Mouse (Mus musculus) frontal cortex, postnatal 25 days (tissue): ENCODE measurements around the gene Lcorl.
"Not testable (repeated sequence)": the region's sequence is repeated elsewhere in the genome, so short reads cannot be mapped to it uniquely, and the experiment has no call there.

Experiments
- DNase-seq, 2 experiments: peaks; one replicate each; pipeline ENCODE4 v3.0.0; 2022; ENCODE audit warnings: low spot score in 2 of 2

The Lcorl gene

DNA sequence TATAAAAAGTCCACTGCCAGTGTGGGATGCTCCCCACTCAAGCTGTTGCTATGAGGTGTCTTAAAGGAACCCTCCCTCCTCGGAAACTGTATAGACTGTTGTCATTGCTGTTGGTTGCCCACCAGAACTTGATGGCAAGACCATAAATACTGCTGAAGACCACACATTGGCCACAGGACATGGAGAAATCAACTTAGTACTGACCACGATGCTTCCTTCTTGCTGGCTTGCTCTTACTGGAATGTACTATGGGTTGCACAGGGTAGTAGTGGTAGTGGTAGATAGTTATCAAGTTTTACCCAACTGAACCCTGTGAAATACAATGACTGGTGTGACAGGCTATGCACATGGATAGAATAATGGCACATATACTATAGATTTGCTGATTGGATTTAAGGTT is 150.6 kb downstream of the Lcorl start:
- DNase-seq = no peak

GRCm38 (mm10) chr5:45691678-45692077 is 165.7 kb downstream of the Lcorl start:
- no peak for DNase-seq

GRCm38 (mm10) chr5:45690802-45691201 is 166.6 kb downstream of the Lcorl start:
- DNase-seq = no peak

DNA sequence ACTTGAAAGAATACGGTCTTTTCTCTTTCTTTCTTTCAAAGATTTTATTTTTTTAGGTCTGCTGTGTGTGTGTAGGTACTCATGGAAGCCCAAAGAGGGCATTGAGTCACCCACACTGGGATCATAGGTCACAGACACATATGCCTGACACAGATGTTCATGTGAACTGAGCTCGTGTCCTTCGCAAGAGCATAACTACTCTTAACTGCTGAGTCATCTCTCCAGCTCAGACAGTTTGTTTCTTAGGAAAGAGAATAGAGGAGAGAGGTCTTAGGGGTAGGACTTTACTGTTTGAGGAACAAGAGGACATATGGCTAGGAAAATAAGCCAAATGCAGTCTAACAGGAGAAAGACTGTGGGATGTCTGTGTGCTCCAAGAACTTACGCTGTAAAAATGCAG is 168.3 kb downstream of the Lcorl start:
- DNase-seq = no peak

- no peak for DNase-seq
Measured at GRCm38 (mm10) chr5:45686223-45686622, 171.2 kb downstream of the Lcorl start.

DNA sequence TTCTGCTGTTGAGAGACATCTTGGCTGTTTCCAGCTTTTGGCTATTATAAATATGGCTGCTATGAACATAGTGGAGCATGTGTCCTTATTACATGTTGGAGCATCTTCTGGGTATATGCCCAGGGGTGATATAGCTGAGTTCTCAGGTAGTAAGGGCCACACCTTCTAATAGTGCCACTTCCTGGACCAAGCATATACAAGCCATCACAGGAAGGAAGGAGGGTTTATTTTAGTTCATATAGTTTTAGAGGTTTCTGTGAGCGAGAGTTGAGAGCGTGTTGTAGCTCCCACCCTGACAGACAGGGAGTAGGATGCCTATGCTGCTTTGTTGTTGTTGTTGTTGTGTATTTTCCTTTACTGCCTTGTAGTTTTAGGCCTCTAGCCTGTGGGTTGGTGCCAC is 172.2 kb downstream of the Lcorl start:
- DNase-seq = no peak

- DNase-seq = no peak
Measured at GRCm38 (mm10) chr5:45683388-45683787, 174.0 kb downstream of the Lcorl start.

DNA sequence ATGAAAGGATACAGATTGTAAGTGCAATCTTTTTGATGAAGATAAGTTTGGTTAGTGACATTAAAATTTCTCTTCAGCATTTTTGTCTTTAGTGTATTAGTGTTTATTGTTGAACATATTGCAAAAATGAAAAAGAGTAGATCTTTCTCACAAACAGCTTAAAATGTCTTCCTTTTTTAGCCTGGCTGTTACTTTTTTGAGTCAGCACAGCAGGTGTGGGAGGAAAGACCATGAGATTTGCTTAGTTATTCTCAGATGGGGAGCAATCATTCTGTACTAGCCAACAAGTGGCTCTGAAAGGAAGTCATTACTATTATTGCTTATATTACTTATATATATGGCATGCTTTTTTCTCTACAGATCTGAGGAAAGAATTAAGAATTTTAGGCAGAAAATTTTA is 177.5 kb downstream of the Lcorl start:
- no peak for DNase-seq

DNA sequence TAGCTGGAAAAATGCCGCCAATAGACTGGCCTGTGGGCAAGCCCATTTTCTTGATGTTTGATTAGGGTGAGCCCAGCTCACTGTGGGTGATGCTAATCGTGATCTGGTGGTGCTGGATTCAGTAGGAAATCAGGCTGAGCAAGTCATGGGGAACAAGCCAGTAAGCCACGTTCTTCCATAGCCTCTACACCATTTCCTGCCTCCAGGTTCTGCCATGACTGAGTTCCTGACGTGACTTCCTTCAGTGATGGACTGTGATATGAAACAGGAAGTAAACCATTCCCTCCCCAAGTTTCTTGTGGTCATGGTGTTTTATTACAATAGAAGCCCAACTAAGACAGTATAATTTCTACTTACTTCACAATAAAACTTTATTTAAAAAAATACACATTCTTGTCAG is 179.8 kb downstream of the Lcorl start:
- no peak for DNase-seq

GRCm38 (mm10) chr5:45675032-45675431 is 182.4 kb downstream of the Lcorl start:
- no peak for DNase-seq

DNA sequence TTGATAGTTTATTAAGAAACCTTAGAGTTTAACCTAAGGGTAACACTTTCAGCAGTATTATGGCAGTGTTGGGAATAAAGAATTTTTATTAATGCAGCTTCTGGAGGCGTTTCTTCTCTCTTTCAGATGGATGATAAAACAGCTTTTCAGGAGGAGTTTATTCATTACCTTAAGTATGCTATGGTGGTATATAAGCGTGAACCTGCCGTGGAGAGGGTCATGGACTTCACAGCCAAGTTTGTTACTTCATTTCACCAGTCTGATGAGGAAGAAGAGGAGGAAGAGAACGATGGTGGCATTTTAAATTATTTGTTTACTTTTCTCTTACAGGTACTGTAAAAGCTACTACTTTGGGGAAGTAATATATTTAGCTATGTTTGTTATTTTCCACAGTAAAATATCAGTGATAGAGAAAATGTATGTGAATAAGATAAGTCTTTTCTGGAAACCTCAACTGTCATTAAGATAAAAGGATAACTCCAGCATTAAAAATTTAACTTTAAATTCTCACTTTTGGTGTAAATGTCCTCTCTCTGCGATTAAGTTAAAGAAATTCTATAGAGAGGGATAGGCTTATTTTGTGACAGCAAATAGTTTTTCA is 186.4 kb downstream of the Lcorl start:
- DNase-seq = no peak

GRCm38 (mm10) chr5:45670280-45670670 is 187.1 kb downstream of the Lcorl start:
- no peak for DNase-seq

GRCm38 (mm10) chr5:45669598-45670279 is 187.7 kb downstream of the Lcorl start, which contains the start of gene Ncapg:
Ncapg (plus strand) TSS chr5:45669919.
- DNase-seq = peak; percentile 98 to 100

DNA sequence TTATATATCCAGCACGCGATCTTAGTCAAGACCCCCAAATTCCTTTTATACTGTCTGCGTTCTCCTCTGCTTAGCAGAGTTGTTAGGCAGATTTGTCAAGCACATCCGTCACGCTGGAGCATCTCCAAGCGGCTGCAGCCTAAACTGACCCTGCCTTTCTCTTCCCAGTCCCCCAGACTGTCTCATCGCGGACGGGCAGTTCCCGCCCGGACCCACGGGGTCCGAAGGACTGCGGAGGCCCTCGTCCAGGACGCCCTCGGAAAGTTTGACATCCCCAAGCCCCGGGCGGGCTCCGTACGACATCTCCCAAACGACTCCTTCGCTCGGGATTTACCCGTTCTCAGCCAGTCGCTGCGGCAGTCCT is 188.2 kb downstream of the Lcorl start:
- DNase-seq = no peak

- no peak for DNase-seq
Measured at GRCm38 (mm10) chr5:45668831-45669230, 188.6 kb downstream of the Lcorl start.

GRCm38 (mm10) chr5:45668324-45668723 is 189.1 kb downstream of the Lcorl start:
- no peak for DNase-seq

DNA sequence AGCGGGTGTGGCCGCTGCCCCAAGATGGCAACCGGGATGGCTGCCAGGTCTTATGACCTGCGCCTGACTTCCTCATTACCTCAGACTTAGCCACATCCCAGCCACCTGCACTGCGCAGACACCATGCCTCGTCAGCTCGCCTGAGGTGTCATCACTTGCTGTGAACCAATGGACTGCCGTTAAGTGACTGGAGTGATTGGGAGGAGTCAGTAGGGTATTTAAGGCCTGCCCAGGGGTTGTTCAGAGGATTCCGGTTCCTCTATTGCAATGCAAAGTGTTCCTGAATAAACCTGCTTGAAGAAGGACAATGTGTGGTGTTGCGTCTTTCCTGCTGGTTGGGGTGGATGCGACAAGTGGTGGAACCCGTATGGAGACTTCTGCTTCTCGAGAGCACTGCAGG is 199.0 kb downstream of the Lcorl start:
- not testable (repeated sequence) for DNase-seq

DNA sequence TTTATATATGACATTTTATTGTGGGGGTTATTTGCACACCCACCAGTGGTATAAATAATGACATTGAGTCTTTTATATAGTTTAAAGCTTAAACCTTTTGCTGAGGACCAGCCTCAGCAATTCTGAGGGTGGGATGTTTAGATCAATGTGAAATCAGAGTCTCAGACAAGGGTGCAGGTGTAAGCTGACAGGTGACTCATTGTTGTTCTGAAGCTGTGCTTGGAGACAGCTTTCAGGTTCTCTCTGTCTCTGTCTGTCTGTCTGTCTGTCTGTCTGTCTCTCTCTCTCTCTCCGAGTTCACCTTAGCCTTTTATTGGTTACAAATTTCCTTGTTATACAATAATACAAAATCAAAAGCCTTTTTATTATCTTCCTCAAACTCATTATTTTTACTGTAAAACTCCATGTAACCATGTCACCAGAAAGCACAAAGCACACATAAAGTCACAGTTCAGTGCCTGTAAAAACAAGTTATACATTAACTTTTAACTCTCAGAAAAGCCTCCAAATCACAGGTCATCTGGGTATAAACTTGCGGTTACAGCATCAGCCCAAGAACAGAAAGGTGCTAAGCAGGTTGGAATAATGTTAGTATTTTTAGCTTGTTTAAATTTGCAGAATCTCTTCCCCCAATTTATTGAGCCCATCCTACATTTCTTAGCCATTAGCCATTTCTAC is 206.2 kb downstream of the Lcorl start:
- DNase-seq = no peak
